Mouse (Mus musculus) olfactory bulb, adult 2 months (tissue): ENCODE measurements around the gene Iqca.

Experiments used
- CTCF ChIP-seq: fragments of 200-500 bp; IDR thresholded peaks from 2 replicates; pipeline ENCODE4 v1.5.1; 2012; ENCODE audit warnings: low read depth, mild to moderate bottlenecking, low read length, moderate library complexity; ENCODE audit not compliant: insufficient read depth
- POLR2A ChIP-seq: fragments of 200-500 bp; IDR thresholded peaks from 2 replicates; pipeline ENCODE4 v1.6.1; 2012; ENCODE audit warnings: mild to moderate bottlenecking, low read depth, low read length, moderate library complexity; ENCODE audit not compliant: insufficient read depth

DNA sequence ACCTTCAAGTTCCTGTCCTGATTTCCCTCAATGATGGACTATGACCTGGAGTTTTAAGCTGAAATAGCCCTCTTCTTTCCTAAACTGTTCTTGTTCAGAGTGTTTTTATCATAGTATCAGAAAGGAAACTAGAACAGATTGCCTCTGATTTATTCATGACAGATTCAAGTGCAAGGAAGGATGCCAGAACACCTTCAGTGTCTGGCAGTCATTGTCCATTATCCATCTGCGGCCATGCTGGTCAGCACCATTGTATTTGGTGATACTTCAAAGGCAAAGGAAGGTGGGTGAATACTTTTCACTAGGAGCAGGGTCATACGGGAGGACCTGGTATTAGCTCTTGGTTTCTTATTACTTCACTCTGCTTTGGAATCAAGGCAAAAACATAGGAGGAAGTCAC, 76.9 kb downstream of the Iqca start:
- TF ChIP-seq POLR2A (no peak), CTCF (no peak)
